Mouse (Mus musculus) testis, adult 2 months (tissue): Measurements from ENCODE around the gene Synj2.

Source experiments
- CTCF ChIP-seq: fragments of 200-500 bp; IDR thresholded peaks from 2 replicates; pipeline ENCODE4 v1.5.1; 2012; ENCODE audit warnings: low read depth, mild to moderate bottlenecking, inconsistent platforms, low read length, moderate library complexity; ENCODE audit not compliant: control insufficient read depth, insufficient read depth, insufficient replicate concordance
- POLR2A ChIP-seq: fragments of 200-500 bp; IDR thresholded peaks from 2 replicates; pipeline ENCODE4 v1.6.1; 2012; ENCODE audit warnings: low read depth, mild to moderate bottlenecking, inconsistent platforms, low read length, moderate library complexity; ENCODE audit not compliant: control insufficient read depth

- TF ChIP-seq CTCF (no peak), POLR2A (peak; percentile 7; the same call in 1 of the 2 replicates)
Observed at GRCm38 (mm10) chr17:6005246-6005637, 64.2 kb downstream of the Synj2 start.
